Mouse (Mus musculus) embryonic facial prominence, embryonic 11.5 days (tissue): ENCODE measurements around the gene 1810065E05Rik. TPM values are rescaled to one million over a fixed set of nuclear protein-coding genes. Genes with fewer than 3 reads are reported as not detected.

Source experiments
- polyA plus RNA-seq: library from polyadenylated mRNA; unstranded; fragments of >200 nt; fragmentation: Nextera tagmentation; extraction: Ambion mirVana; gene quantifications from 2 replicates; pipeline ENCODE4 v1.2.1, GENCODE M21; 2014

Gene 1810065E05Rik
- polyA plus RNA-seq, 1 experiment from 2014 or later = not detected

Other genes starting within 250 kb of the 1810065E05Rik start
- gene Mrpl22, start 249.4 kb upstream of the 1810065E05Rik start, polyA plus RNA-seq = 132 and 146 TPM in 2 replicates
- 2.3 and 2.5 TPM in 2 replicates for gene Igtp, start 221.6 kb upstream of the 1810065E05Rik start, polyA plus RNA-seq
- 0.52 and 1.5 TPM in 2 replicates for gene Irgm2, start 221.5 kb upstream of the 1810065E05Rik start, polyA plus RNA-seq
- gene 4930438A08Rik, start 146.3 kb upstream of the 1810065E05Rik start, polyA plus RNA-seq = 0.20 TPM in 1 of 2 replicates, not detected in the other
- 10.9 TPM in 2 replicates for gene Zfp692, start 114.0 kb upstream of the 1810065E05Rik start, polyA plus RNA-seq
- 24.4 and 26.0 TPM in 2 replicates for gene Zfp672, start 90.8 kb upstream of the 1810065E05Rik start, polyA plus RNA-seq
- gene Sh3bp5l, start 90.4 kb upstream of the 1810065E05Rik start, polyA plus RNA-seq = 21.0 and 22.5 TPM in 2 replicates
- not detected in 2 replicates for gene Lypd8, start 42.1 kb upstream of the 1810065E05Rik start, polyA plus RNA-seq
- gene Gm12253, start 11.4 kb downstream of the 1810065E05Rik start, polyA plus RNA-seq = not detected in 2 replicates
- not detected in 2 replicates for gene Lypd9, start 31.8 kb downstream of the 1810065E05Rik start, polyA plus RNA-seq
- gene Olfr30, start 41.2 kb downstream of the 1810065E05Rik start, polyA plus RNA-seq = not detected in 2 replicates
- not detected in 2 replicates for gene Olfr332, start 71.4 kb downstream of the 1810065E05Rik start, polyA plus RNA-seq
- gene Olfr331, start 81.5 kb downstream of the 1810065E05Rik start, polyA plus RNA-seq = not detected in 2 replicates
- not detected in 2 replicates for gene Olfr330, start 113.7 kb downstream of the 1810065E05Rik start, polyA plus RNA-seq
- not detected in 2 replicates for gene Olfr329-ps, start 125.3 kb downstream of the 1810065E05Rik start, polyA plus RNA-seq
- gene Olfr328, start 134.5 kb downstream of the 1810065E05Rik start, polyA plus RNA-seq = 0.07 TPM in 1 of 2 replicates, not detected in the other
- not detected in 2 replicates for gene Olfr224, start 149.4 kb downstream of the 1810065E05Rik start, polyA plus RNA-seq
- not detected in 2 replicates for gene Olfr325, start 156.6 kb downstream of the 1810065E05Rik start, polyA plus RNA-seq
- gene Olfr324, start 174.0 kb downstream of the 1810065E05Rik start, polyA plus RNA-seq = not detected in 2 replicates
- gene 2210407C18Rik, start 195.0 kb downstream of the 1810065E05Rik start, polyA plus RNA-seq = not detected in 2 replicates
- gene Olfr323, start 209.4 kb downstream of the 1810065E05Rik start, polyA plus RNA-seq = not detected in 2 replicates
- 0.28 and 0.43 TPM in 2 replicates for gene Trim58, start 219.4 kb downstream of the 1810065E05Rik start, polyA plus RNA-seq
- not detected in 2 replicates for gene Olfr322, start 237.7 kb downstream of the 1810065E05Rik start, polyA plus RNA-seq